Mouse (Mus musculus): ENCODE results near the gene A430005L14Rik.
A peak's percentile ranks its signal among the peaks of the same experiment; 100 is the strongest.

The A430005L14Rik gene

GRCm38 (mm10) chr4:153974431-153975291 is 17.6 kb downstream of the A430005L14Rik start, which contains the start of the genes Dffb and Cep104:
TSS of gene Dffb (minus strand) at chr4:153975126.
TSS of gene Cep104 (plus strand) at chr4:153975194.
- peak; percentile 96 to 97 for DNase-seq

GRCm38 (mm10) chr4:153975292-153975662 is 18.2 kb downstream of the A430005L14Rik start:
- no peak for DNase-seq

GRCm38 (mm10) chr4:153975768-153976167 is 18.7 kb downstream of the A430005L14Rik start:
- DNase-seq, result no peak

- no peak for DNase-seq
These were observed 22.2 kb downstream of the A430005L14Rik start for GRCm38 (mm10) chr4:153979243-153979642.

GRCm38 (mm10) chr4:153980470-153980869 is 23.4 kb downstream of the A430005L14Rik start:
- DNase-seq, result no peak

- peak; percentile 22 to 56 for DNase-seq
These were observed 35.7 kb downstream of the A430005L14Rik start for GRCm38 (mm10) chr4:153992715-153993114.

- DNase-seq, result no peak
These were observed 36.5 kb downstream of the A430005L14Rik start for GRCm38 (mm10) chr4:153993505-153993904.

- DNase-seq, result no peak
These were observed 48.5 kb downstream of the A430005L14Rik start for GRCm38 (mm10) chr4:154005488-154005887.

- DNase-seq, result no peak
These were observed 49.2 kb downstream of the A430005L14Rik start for GRCm38 (mm10) chr4:154006264-154006663.

- no peak for DNase-seq
These were observed 50.7 kb downstream of the A430005L14Rik start for GRCm38 (mm10) chr4:154007759-154008158.

GRCm38 (mm10) chr4:154010907-154011645 is 54.0 kb downstream of the A430005L14Rik start:
- no peak for DNase-seq
